13 mouse cellular contexts compared by ENCODE assay signal in the genomic region with DNA sequence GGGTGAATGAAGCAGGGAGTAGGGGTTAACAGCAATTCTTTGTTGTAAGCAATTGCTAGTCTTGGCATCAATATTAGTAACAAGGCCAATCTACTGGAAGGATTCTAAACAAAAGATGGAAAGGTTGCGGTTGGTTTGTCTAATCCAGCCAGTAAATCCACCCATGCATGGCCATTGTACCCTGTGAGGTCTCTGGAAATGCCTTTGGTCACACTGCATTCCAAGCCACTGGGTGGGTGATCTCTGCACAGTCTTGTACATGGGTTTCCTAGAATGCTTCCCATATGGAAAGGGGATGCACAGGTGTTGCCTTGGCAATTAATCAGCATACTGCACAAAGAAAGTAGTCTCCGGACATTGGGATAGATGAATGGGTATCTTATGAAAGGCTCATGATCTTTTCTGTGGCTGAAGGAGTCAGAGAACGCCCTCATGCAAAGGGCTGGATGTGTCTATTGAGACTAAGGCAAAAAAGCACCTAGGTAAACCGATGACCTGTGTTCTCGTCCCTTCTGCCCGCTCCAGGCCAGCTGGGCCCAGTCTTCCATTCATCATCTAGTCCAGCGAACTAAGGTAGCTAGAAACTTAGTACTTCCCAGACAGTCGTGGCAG.
A peak's percentile ranks its signal among the peaks of the same experiment; 100 is the strongest.
DNase-seq lines count a peak whose midpoint lies in the region; ATAC-seq lines count a peak whose summit lies in the region.
"Had no signal": no experiment of that assay in that cellular context is flagged by ENCODE, and none has a peak within 500 bp of the region (broad histone marks: within the 10 kb centered on the region; RNA-seq: fewer than 3 reads in every experiment).

No protein-coding gene starts in this region.

- no peak for ATAC-seq in kidney, embryonic 15.5 days (replicated peaks; ENCODE audit: low FRiP score)
- peak; percentile 82 for ATAC-seq in midbrain, embryonic 12.5 days (ENCODE audit: low FRiP score, low read depth)

- H3K9me3 ChIP-seq in kidney, embryonic 15.5 days (replicated peaks), result no peaks in the 10 kb centered on the region
- H3K9me3 ChIP-seq in embryonic facial prominence, embryonic 10.5 days, result no peaks in the 10 kb centered on the region
- H3K9me3 ChIP-seq in midbrain, embryonic 12.5 days, result no peaks in the 10 kb centered on the region
- H3K9me3 ChIP-seq: heart, embryonic 13.5 days had no signal

- H3K4me3 ChIP-seq in kidney, embryonic 15.5 days (replicated peaks), result no peak overlapping the region
- H3K4me3 ChIP-seq in embryonic facial prominence, embryonic 10.5 days, result no peak overlapping the region
- no peak overlapping the region for H3K4me3 ChIP-seq in midbrain, embryonic 12.5 days
- H3K4me3 ChIP-seq: heart, embryonic 13.5 days had no signal

- no peak overlapping the region for H3K4me2 ChIP-seq in kidney, embryonic 15.5 days
- H3K4me2 ChIP-seq in midbrain, embryonic 12.5 days (replicated peaks), result no peak overlapping the region
- H3K4me2 ChIP-seq: heart, embryonic 13.5 days had no signal

- no peak for DNase-seq in kidney, postnatal 4 days
- peak; percentile 42 for DNase-seq in ZHBTc4 (ENCODE audit: low read depth, low spot score)
- DNase-seq in embryonic facial prominence, embryonic 10.5 days (ENCODE audit: low spot score), result no peak
- no peak for DNase-seq in gastrocnemius, postnatal 36 days
- no peak for DNase-seq in right cerebral cortex, postnatal 36 days (ENCODE audit: low spot score in 2 of 2)
- DNase-seq: adrenal gland, postnatal 10 days; gastrocnemius, postnatal 10 days; lung, postnatal 10 days had no signal

- H3K27me3 ChIP-seq in kidney, embryonic 15.5 days, result no peaks in the 10 kb centered on the region
- H3K27me3 ChIP-seq in embryonic facial prominence, embryonic 10.5 days (replicated peaks; ENCODE audit: low read depth, poor library complexity, severe bottlenecking), result no peaks in the 10 kb centered on the region
- peaks cover 17% of the 10 kb centered on the region for H3K27me3 ChIP-seq in midbrain, embryonic 12.5 days
- H3K27me3 ChIP-seq: CH12.LX; heart, embryonic 13.5 days had no signal

- H3K9ac ChIP-seq in kidney, embryonic 15.5 days, result no peak overlapping the region
- no peak overlapping the region for H3K9ac ChIP-seq in midbrain, embryonic 12.5 days (replicated peaks)
- H3K9ac ChIP-seq: heart, embryonic 13.5 days had no signal

- WGBS in kidney, embryonic 15.5 days, result 89% methylated on average over 8 of the region's 8 CpGs
- 76% methylated on average over 8 of the region's 8 CpGs for WGBS in embryonic facial prominence, embryonic 10.5 days
- WGBS in midbrain, embryonic 12.5 days, result 20% methylated on average over 8 of the region's 8 CpGs

- H3K27ac ChIP-seq in kidney, embryonic 15.5 days, result peak overlapping the region; percentile 29; the same call in 1 of the 2 replicates
- H3K27ac ChIP-seq in embryonic facial prominence, embryonic 10.5 days (replicated peaks), result peak overlapping the region; percentile 51
- no peak overlapping the region for H3K27ac ChIP-seq in midbrain, embryonic 12.5 days (replicated peaks)
- H3K27ac ChIP-seq: kidney, postnatal 0 days had no signal

- no peaks in the 10 kb centered on the region for H3K36me3 ChIP-seq in kidney, embryonic 15.5 days
- no peaks in the 10 kb centered on the region for H3K36me3 ChIP-seq in embryonic facial prominence, embryonic 10.5 days (replicated peaks)
- no peaks in the 10 kb centered on the region for H3K36me3 ChIP-seq in midbrain, embryonic 12.5 days
- H3K36me3 ChIP-seq: heart, embryonic 13.5 days had no signal

- H3K4me1 ChIP-seq in kidney, embryonic 15.5 days, result peaks cover 41% of the 10 kb centered on the region
- peaks cover 51% of the 10 kb centered on the region for H3K4me1 ChIP-seq in embryonic facial prominence, embryonic 10.5 days
- H3K4me1 ChIP-seq in midbrain, embryonic 12.5 days, result peaks cover 41% of the 10 kb centered on the region

- intact Hi-C loops in gastrocnemius, postnatal 36 days (cut with DNase I), result loop anchor here (5.0 kb wide), 4 partner anchors 72 to 503 kb away; a partner anchor contains a TSS
